Mouse (Mus musculus) heart, embryonic 14.5 days (tissue): ENCODE measurements around the gene Tcte1. TPM values are rescaled to one million over a fixed set of nuclear protein-coding genes. Genes with fewer than 3 reads are reported as not detected.

Source experiments
- ATAC-seq: fragments of 200-750 bp; cut with Nextera tagmentation; 2 replicates; pipeline ENCODE4 v1.8.0; 2017; ENCODE audit warnings: low read depth, moderate TSS enrichment; ENCODE audit not compliant: insufficient number of reproducible peaks, insufficient read depth, low FRiP score
- H3K27ac ChIP-seq, 2 experiments: fragments of 200-500 bp in 1 of 2; fragments of 300-500 bp in 1 of 2; sonication (generic) in 1 of 2; replicated peaks in 1 of 2; 2 replicates each; pipeline ENCODE4 v1.5.1; 2012 to 2014; ENCODE audit warnings: low read depth in 2 of 2, low read length in 2 of 2, control low read depth in 1 of 2, mild to moderate bottlenecking in 1 of 2, mixed read lengths in 1 of 2; ENCODE audit not compliant: control insufficient read depth in 1 of 2, insufficient read depth in 1 of 2
- H3K27me3 ChIP-seq: fragments of 300-500 bp; sonication (generic); 2 replicates; pipeline ENCODE4 v1.6.1; 2014; ENCODE audit warnings: mild to moderate bottlenecking, low read length, control low read depth; ENCODE audit not compliant: control insufficient read depth, insufficient read depth
- H3K36me3 ChIP-seq: fragments of 300-500 bp; sonication (generic); 2 replicates; pipeline ENCODE4 v1.6.1; 2014; ENCODE audit warnings: mild to moderate bottlenecking, control low read depth, low read length, mixed read lengths; ENCODE audit not compliant: control insufficient read depth, insufficient read depth
- H3K4me1 ChIP-seq, 2 experiments: fragments of 200-500 bp in 1 of 2; fragments of 300-500 bp in 1 of 2; sonication (generic) in 1 of 2; 2 replicates each; pipeline ENCODE4 v1.6.1; 2012 to 2014; ENCODE audit warnings: low read length in 2 of 2, control low read depth in 1 of 2, mixed read lengths in 1 of 2; ENCODE audit not compliant: control insufficient read depth in 2 of 2, insufficient read depth in 2 of 2
- H3K4me2 ChIP-seq: fragments of 300-500 bp; sonication (generic); 2 replicates; pipeline ENCODE4 v1.6.1; 2014; ENCODE audit warnings: mild to moderate bottlenecking, low read length
- H3K4me3 ChIP-seq, 2 experiments: fragments of 200-500 bp in 1 of 2; fragments of 300-500 bp in 1 of 2; sonication (generic) in 1 of 2; 2 replicates each; pipeline ENCODE4 v1.5.1; 2012 to 2014; ENCODE audit warnings: low read length in 2 of 2, mild to moderate bottlenecking in 2 of 2, control low read depth in 1 of 2, low read depth in 1 of 2, moderate library complexity in 1 of 2; ENCODE audit not compliant: control insufficient read depth in 1 of 2, insufficient read depth in 1 of 2
- H3K9ac ChIP-seq: fragments of 300-500 bp; sonication (generic); 2 replicates; pipeline ENCODE4 v1.6.1; 2014; ENCODE audit warnings: mild to moderate bottlenecking, low read length
- H3K9me3 ChIP-seq: fragments of 300-500 bp; sonication (generic); 2 replicates; pipeline ENCODE4 v1.6.1; 2016; ENCODE audit warnings: low read length, control low read depth; ENCODE audit not compliant: control insufficient read depth
- WGBS: fragments of 180-500 bp; shearing (Covaris S2); extraction: QIAGEN DNeasy Blood & Tissue Kit; methylation state at CpG from one replicate; pipeline ENCODE4 v1.1.7; 2014; 5-methylcytosine and 5-hydroxymethylcytosine counted together
- polyA plus RNA-seq: library from polyadenylated mRNA; unstranded; fragments of >200 nt; fragmentation: Nextera tagmentation; extraction: Ambion mirVana; gene quantifications from 2 replicates; pipeline ENCODE4 v1.2.1, GENCODE M21; 2014

The Tcte1 gene
- polyA plus RNA-seq, 1 experiment from 2014 or later, result 0.28 TPM

GRCm38 (mm10) chr17:45548541-45549512 lies 25.6 kb downstream of the Tcte1 start:
- peak overlapping the region; percentile 50 to 66 for H3K4me3 ChIP-seq
- ATAC-seq, result no peak
- H3K9me3 ChIP-seq, result no peaks in the 10 kb centered on the region
- H3K27ac ChIP-seq, result no peak overlapping the region
- no peaks in the 10 kb centered on the region for H3K36me3 ChIP-seq
- H3K4me1 ChIP-seq, result peaks cover 3 to 30% of the 10 kb centered on the region in 2 experiments
- peak overlapping the region; percentile 98 for H3K4me2 ChIP-seq
- peaks cover 73% of the 10 kb centered on the region for H3K27me3 ChIP-seq
- H3K9ac ChIP-seq, result peak overlapping the region; percentile 76
- 3% methylated on average over 55 of the region's 68 CpGs for WGBS

- no peak within 1 kb of the TSS for H3K27ac ChIP-seq
- no peak for ATAC-seq
- H3K4me1 ChIP-seq, result peaks cover 3 to 27% of the 10 kb centered on the region in 2 experiments
- H3K4me2 ChIP-seq, result peak within 1 kb of the TSS; percentile 98
- H3K9me3 ChIP-seq, result no peaks in the 10 kb centered on the region
- H3K4me3 ChIP-seq, result peak within 1 kb of the TSS; percentile 50 to 66
- H3K27me3 ChIP-seq, result peaks cover 70% of the 10 kb centered on the region
- WGBS, result under 1% methylated on average over 16 of the region's 29 CpGs
- H3K36me3 ChIP-seq, result no peaks in the 10 kb centered on the region
- H3K9ac ChIP-seq, result peak within 1 kb of the TSS; percentile 76
Measured at GRCm38 (mm10) chr17:45549617-45550181, 26.5 kb downstream of the Tcte1 start, which contains the start of gene Tmem151b. TSS of gene Tmem151b (minus strand) at chr17:45549677.

GRCm38 (mm10) chr17:45550253-45550652 lies 27.0 kb downstream of the Tcte1 start:
- no peaks in the 10 kb centered on the region for H3K9me3 ChIP-seq
- no peak overlapping the region for H3K27ac ChIP-seq
- ATAC-seq, result no peak
- peak overlapping the region; percentile 98 for H3K4me2 ChIP-seq
- H3K4me1 ChIP-seq, result peaks cover 3 to 26% of the 10 kb centered on the region in 2 experiments
- no peak overlapping the region; the same call in 1 of the 2 replicates for H3K9ac ChIP-seq
- H3K36me3 ChIP-seq, result no peaks in the 10 kb centered on the region
- 36% methylated on average over 5 of the region's 5 CpGs for WGBS
- 0 out of 4 replicates have a peak overlapping the region, but pooled peaks of 1 of the 2 experiments have one; percentile 66 for H3K4me3 ChIP-seq
- H3K27me3 ChIP-seq, result peaks cover 64% of the 10 kb centered on the region

GRCm38 (mm10) chr17:45551249-45551796 lies 28.1 kb downstream of the Tcte1 start:
- peaks cover 6 to 25% of the 10 kb centered on the region in 2 experiments for H3K4me1 ChIP-seq
- H3K27ac ChIP-seq, result no peak overlapping the region
- H3K9ac ChIP-seq, result no peak overlapping the region
- no peak overlapping the region for H3K4me3 ChIP-seq
- ATAC-seq, result no peak
- no peak overlapping the region for H3K4me2 ChIP-seq
- peaks cover 53% of the 10 kb centered on the region for H3K27me3 ChIP-seq
- WGBS, result 64% methylated on average over 7 of the region's 7 CpGs
- H3K36me3 ChIP-seq, result no peaks in the 10 kb centered on the region
- no peaks in the 10 kb centered on the region for H3K9me3 ChIP-seq

- 2% methylated on average over 8 of the region's 8 CpGs for WGBS
- no peak for ATAC-seq
- H3K9ac ChIP-seq, result no peak overlapping the region
- no peak overlapping the region for H3K27ac ChIP-seq
- H3K9me3 ChIP-seq, result no peaks in the 10 kb centered on the region
- H3K36me3 ChIP-seq, result no peaks in the 10 kb centered on the region
- peaks cover 53% of the 10 kb centered on the region for H3K27me3 ChIP-seq
- H3K4me2 ChIP-seq, result no peak overlapping the region
- H3K4me1 ChIP-seq, result peaks cover 6 to 25% of the 10 kb centered on the region in 2 experiments
- H3K4me3 ChIP-seq, result no peak overlapping the region
Measured at GRCm38 (mm10) chr17:45551816-45552451, 28.7 kb downstream of the Tcte1 start.

- no peak overlapping the region for H3K9ac ChIP-seq
- no peak for ATAC-seq
- no peaks in the 10 kb centered on the region for H3K9me3 ChIP-seq
- H3K27ac ChIP-seq, result no peak overlapping the region
- no peak overlapping the region for H3K4me3 ChIP-seq
- peaks cover 45% of the 10 kb centered on the region for H3K27me3 ChIP-seq
- peaks cover 6 to 25% of the 10 kb centered on the region in 2 experiments for H3K4me1 ChIP-seq
- WGBS, result 76% methylated on average over 3 of the region's 3 CpGs
- no peak overlapping the region for H3K4me2 ChIP-seq
- no peaks in the 10 kb centered on the region for H3K36me3 ChIP-seq
Measured at GRCm38 (mm10) chr17:45553065-45553464, 29.8 kb downstream of the Tcte1 start.

- Histone ChIP-seq H3K4me2 (no peak overlapping the region), H3K4me3 (no peak overlapping the region), H3K9me3 (no peaks in the 10 kb centered on the region), H3K27me3 (peaks cover 32% of the 10 kb centered on the region), H3K36me3 (no peaks in the 10 kb centered on the region), H3K27ac (no peak overlapping the region), H3K4me1 (peaks cover 6 to 23% of the 10 kb centered on the region in 2 experiments), H3K9ac (no peak overlapping the region)
- 22% methylated on average over 1 of the region's 1 CpGs for WGBS
- ATAC-seq, result no peak
Measured at GRCm38 (mm10) chr17:45554420-45554819, 31.2 kb downstream of the Tcte1 start.
